ENCODE assay signal across 16 mouse cellular contexts in the genomic region with DNA sequence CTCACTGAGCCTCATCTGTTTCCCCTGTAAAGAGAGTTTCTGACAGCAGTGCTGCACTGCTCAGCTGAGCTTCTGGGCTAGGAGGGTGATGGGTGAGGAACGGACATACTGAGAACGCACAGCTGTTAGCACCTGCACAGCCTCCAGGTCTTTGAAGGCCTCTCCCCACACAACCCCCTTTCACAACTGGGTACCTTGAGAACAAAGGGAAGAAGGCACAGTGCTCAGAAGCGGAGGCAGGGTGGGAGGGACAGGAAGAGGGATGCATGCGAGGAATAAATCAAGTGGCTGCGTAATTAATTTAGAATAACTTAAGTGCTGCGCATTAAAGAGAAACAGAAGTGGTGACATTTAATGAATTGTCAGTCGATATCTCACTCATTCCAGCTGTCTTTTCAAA. TPM values are rescaled to one million over a fixed set of nuclear protein-coding genes. Genes with fewer than 3 reads are reported as not detected.
DNase-seq lines count a peak whose midpoint lies in the region; ATAC-seq lines count a peak whose summit lies in the region.
"Had no signal": no experiment of that assay in that cellular context is flagged by ENCODE, and none has a peak within 500 bp of the region (broad histone marks: within the 10 kb centered on the region; RNA-seq: fewer than 3 reads in every experiment).

No protein-coding gene starts in this region.

- no peaks in the 10 kb centered on the region for H3K9me3 ChIP-seq in forebrain, embryonic 15.5 days
- H3K9me3 ChIP-seq in midbrain, embryonic 16.5 days (replicated peaks; ENCODE audit: control insufficient read depth, low read length, poor library complexity, severe bottlenecking), result no peaks in the 10 kb centered on the region
- H3K9me3 ChIP-seq: kidney, embryonic 15.5 days; limb, embryonic 15.5 days; megakaryocyte, embryonic 14.5 days had no signal

- no peaks in the 10 kb centered on the region for H3K27me3 ChIP-seq in forebrain, embryonic 15.5 days
- H3K27me3 ChIP-seq in midbrain, embryonic 16.5 days (ENCODE audit: control insufficient read depth, insufficient read depth, low read depth, low read length), result no peaks in the 10 kb centered on the region
- H3K27me3 ChIP-seq: kidney, embryonic 15.5 days; limb, embryonic 15.5 days had no signal

- no peaks in the 10 kb centered on the region for H3K4me1 ChIP-seq in forebrain, embryonic 15.5 days
- peaks cover 3% of the 10 kb centered on the region; the same call in 1 of the 2 replicates for H3K4me1 ChIP-seq in midbrain, embryonic 16.5 days (ENCODE audit: control insufficient read depth, insufficient read depth, low read length)
- H3K4me1 ChIP-seq: limb, embryonic 15.5 days; megakaryocyte, embryonic 14.5 days had no signal

- H3K36me3 ChIP-seq in forebrain, embryonic 15.5 days, result no peaks in the 10 kb centered on the region
- H3K36me3 ChIP-seq in midbrain, embryonic 16.5 days (ENCODE audit: control insufficient read depth, insufficient read depth, low read length), result no peaks in the 10 kb centered on the region
- H3K36me3 ChIP-seq: kidney, embryonic 15.5 days; limb, embryonic 15.5 days had no signal

- peak; percentile 12 for DNase-seq in kidney, postnatal 10 days
- DNase-seq in kidney, postnatal 25 days, result no peak
- peak; percentile 70 to 86 for DNase-seq in thymus, postnatal 36 days
- DNase-seq in lung, postnatal 10 days, result no peak
- DNase-seq: adrenal gland, postnatal 25 days; cerebellum, adult 11-12 months; heart, adult 18-20 months; lung, embryonic 14.5 days had no signal

- peak overlapping the region; percentile 67 for H3K27ac ChIP-seq in forebrain, embryonic 15.5 days (replicated peaks)
- H3K27ac ChIP-seq in midbrain, embryonic 16.5 days (ENCODE audit: low read length), result no peak overlapping the region
- H3K27ac ChIP-seq: kidney, embryonic 15.5 days; limb, embryonic 15.5 days; stomach, postnatal 0 days had no signal

- no peak overlapping the region for H3K4me2 ChIP-seq in forebrain, embryonic 15.5 days (replicated peaks)
- no peak overlapping the region for H3K4me2 ChIP-seq in midbrain, embryonic 16.5 days (ENCODE audit: low read length)
- H3K4me2 ChIP-seq: kidney, embryonic 15.5 days; limb, embryonic 15.5 days; lung, embryonic 14.5 days had no signal

- no peak overlapping the region for H3K9ac ChIP-seq in forebrain, embryonic 15.5 days (replicated peaks)
- H3K9ac ChIP-seq in midbrain, embryonic 16.5 days (ENCODE audit: low read depth, low read length), result no peak overlapping the region
- H3K9ac ChIP-seq: kidney, embryonic 15.5 days; limb, embryonic 15.5 days; lung, embryonic 14.5 days had no signal

- H3K4me3 ChIP-seq in forebrain, embryonic 15.5 days, result no peak overlapping the region
- no peak overlapping the region for H3K4me3 ChIP-seq in midbrain, embryonic 16.5 days (ENCODE audit: low read depth, low read length)
- H3K4me3 ChIP-seq: kidney, embryonic 15.5 days; limb, embryonic 15.5 days; megakaryocyte, embryonic 14.5 days had no signal

- 38% methylated on average over 7 of the region's 7 CpGs for WGBS in forebrain, embryonic 15.5 days
- WGBS in midbrain, embryonic 16.5 days, result 35% methylated on average over 7 of the region's 7 CpGs

- ATAC-seq in forebrain, embryonic 15.5 days (replicated peaks), result peak; percentile 64; the same call in 1 of the 2 replicates
- peak; percentile 67; the same call in 1 of the 2 replicates for ATAC-seq in midbrain, embryonic 16.5 days
- ATAC-seq in erythroid progenitor cell, adult 5-6 weeks (replicated peaks; ENCODE audit: low FRiP score, poor library complexity, severe bottlenecking), result no peak

RNA-seq across cellular contexts. Expression of gene Atg4a-ps, which starts 4.6 kb away (rescaled TPM):
- polyA plus RNA-seq in forebrain, embryonic 15.5 days (2015; fragmentation: Nextera tagmentation; extraction: Ambion mirVana), result 0.24 TPM in 1 of 2 replicates, not detected in the other
- polyA plus RNA-seq in midbrain, embryonic 16.5 days (2015; fragmentation: Nextera tagmentation; extraction: Ambion mirVana), result 0.11 and 0.29 TPM in 2 replicates
- total RNA-seq in erythroid progenitor cell, adult 5-6 weeks (2015; ENCODE audit: low replicate concordance), result 0.72 and 5.4 TPM in 2 replicates
- 4.6 and 6.9 TPM in 2 replicates for total RNA-seq in erythroid progenitor cell, adult 5-6 weeks (2017; ENCODE audit: low replicate concordance)
- polyA plus RNA-seq: kidney, embryonic 15.5 days; small intestine, adult 2 months had no signal

Comparison
In these comparisons a context has a peak if more than half of its experiments do, and no peak if none do; other contexts are left out.
1. DNase-seq: peak in kidney, postnatal 10 days (single experiment) and thymus, postnatal 36 days (2 of 2); none in kidney, postnatal 25 days (0 of 2) and lung, postnatal 10 days (single experiment).